Mouse (Mus musculus) erythroblast, adult 5-6 weeks (primary cell): ENCODE data around the gene Rbm7. TPM values are rescaled to one million over a fixed set of nuclear protein-coding genes. Genes with fewer than 3 reads are reported as not detected.

ENCODE experiments used
- ATAC-seq: replicated peaks from 2 replicates; pipeline ENCODE4 v1.8.0; 2016; ENCODE audit warnings: moderate number of reproducible peaks, mild to moderate bottlenecking, moderate TSS enrichment, inconsistent platforms; ENCODE audit not compliant: poor library complexity, low FRiP score, severe bottlenecking
- total RNA-seq, 2 experiments: library from RNA; stranded (forward) in 1 of 2; stranded (reverse) in 1 of 2; fragments of 150-400 nt in 1 of 2; fragments of 200-764, 138-1000 nt in 1 of 2; gene quantifications; 2 replicates each; pipeline versions ENCODE4 v1.2.3 to v1.2.4; 2015 to 2017; ENCODE audit warnings: low replicate concordance in 2 of 2

Gene Rbm7
- total RNA-seq, 2 experiments from 2014 or later: 29.2 to 31.8 TPM

DNA sequence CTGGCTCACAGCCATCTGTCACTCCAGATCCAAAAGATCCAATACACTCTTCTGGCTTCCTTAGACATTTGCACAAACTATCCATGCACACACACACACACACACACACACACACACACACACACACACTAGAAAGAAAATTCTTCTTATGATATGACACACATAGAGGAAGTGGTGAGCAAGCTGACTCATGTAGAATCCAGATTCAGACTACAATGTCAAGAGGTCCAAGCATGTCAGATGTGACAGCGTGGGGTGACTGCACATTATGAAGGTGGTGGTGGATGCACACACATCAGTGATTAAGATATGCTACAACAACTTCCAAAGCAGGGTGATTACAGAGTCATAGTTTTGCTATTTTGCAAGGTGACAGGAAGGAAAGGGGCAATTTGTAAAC, 51.2 kb downstream of the Rbm7 start:
- ATAC-seq: no peak

Other genes starting within 250 kb of the Rbm7 start
- 700 and 785 TPM in 2 replicates for gene Nxpe2, start 141.8 kb downstream of the Rbm7 start, total RNA-seq (2015; ENCODE audit: low replicate concordance)
- 760 and 890 TPM in 2 replicates for gene Nxpe2, start 141.8 kb downstream of the Rbm7 start, total RNA-seq (2017; ENCODE audit: low replicate concordance)
- 47.8 and 50.8 TPM in 2 replicates for gene Rexo2, start 14.7 kb downstream of the Rbm7 start, total RNA-seq (2015; ENCODE audit: low replicate concordance)
- 26.6 and 36.7 TPM in 2 replicates for gene Rexo2, start 14.7 kb downstream of the Rbm7 start, total RNA-seq (2017; ENCODE audit: low replicate concordance)
- gene Gm5617, start 143 bp upstream of the Rbm7 start, total RNA-seq (2015; ENCODE audit: low replicate concordance): not detected in 2 replicates
- 1.6 and 3.2 TPM in 2 replicates for gene Gm5617, start 143 bp upstream of the Rbm7 start, total RNA-seq (2017; ENCODE audit: low replicate concordance)
- gene Nnmt, start 109.9 kb upstream of the Rbm7 start, total RNA-seq (2015; ENCODE audit: low replicate concordance): not detected in 2 replicates
- not detected in 2 replicates for gene Nnmt, start 109.9 kb upstream of the Rbm7 start, total RNA-seq (2017; ENCODE audit: low replicate concordance)